Mouse (Mus musculus) CH12.LX (cell line): ENCODE measurements around the gene Lpin2. TPM values are rescaled to one million over a fixed set of nuclear protein-coding genes. Genes with fewer than 3 reads are reported as not detected.

Experiments used
- DNase-seq: peaks from one replicate; pipeline ENCODE4 v3.0.0-alpha.2; 2013; ENCODE audit errors: extremely low read depth
- H3K27ac ChIP-seq: 2 replicates; pipeline ENCODE4 v1.5.1; 2012; ENCODE audit warnings: low read depth, mild to moderate bottlenecking, control low read depth, moderate library complexity; ENCODE audit not compliant: insufficient read depth
- H3K27me3 ChIP-seq: replicated peaks from 2 replicates; pipeline ENCODE3; 2012; ENCODE audit warnings: inconsistent platforms
- H3K36me3 ChIP-seq, 2 experiments: replicated peaks in 1 of 2; 2 replicates each; pipeline versions ENCODE3 to v1.6.1; 2012; ENCODE audit warnings: inconsistent platforms in 1 of 2, low read length in 1 of 2, mild to moderate bottlenecking in 1 of 2, mixed read lengths in 1 of 2, moderate library complexity in 1 of 2; ENCODE audit not compliant: control insufficient read depth in 1 of 2, insufficient read depth in 1 of 2
- H3K4me1 ChIP-seq, 2 experiments: 2 replicates each; pipeline ENCODE4 v1.6.1; 2012; ENCODE audit warnings: inconsistent platforms in 1 of 2, moderate library complexity in 1 of 2; ENCODE audit not compliant: insufficient read depth in 2 of 2, control insufficient read depth in 1 of 2
- H3K4me2 ChIP-seq: 2 replicates; pipeline ENCODE4 v1.6.1; 2012; ENCODE audit warnings: low read depth, mild to moderate bottlenecking, control low read depth; ENCODE audit not compliant: poor library complexity, insufficient read depth, severe bottlenecking
- H3K4me3 ChIP-seq, 3 experiments: fragments of 150-350 bp in 1 of 3; sonication (generic) in 1 of 3; replicated peaks in 1 of 3; 2 replicates each; pipeline versions ENCODE3 to v1.5.1; 2011 to 2012; ENCODE audit warnings: low read depth in 2 of 3, low read length in 2 of 3, mild to moderate bottlenecking in 2 of 3, moderate library complexity in 2 of 3, control low read depth in 1 of 3, improper control_type of control experiment in 1 of 3, inconsistent platforms in 1 of 3, mixed read lengths in 1 of 3; ENCODE audit not compliant: poor library complexity in 1 of 3
- H3K79me2 ChIP-seq: replicated peaks from 2 replicates; pipeline ENCODE4 v1.6.1; 2012; ENCODE audit warnings: mild to moderate bottlenecking, moderate library complexity; ENCODE audit not compliant: control insufficient read depth, poor library complexity, insufficient read depth, severe bottlenecking; ENCODE audit errors: extremely low read depth
- H3K9ac ChIP-seq: 2 replicates; pipeline ENCODE4 v1.6.1; 2012; ENCODE audit warnings: low read depth, mild to moderate bottlenecking, control low read depth, moderate library complexity; ENCODE audit not compliant: insufficient read depth
- H3K9me3 ChIP-seq: replicated peaks from 2 replicates; pipeline ENCODE3; 2012; ENCODE audit warnings: low read length, inconsistent platforms, mixed read lengths
- BHLHE40 ChIP-seq: IDR thresholded peaks from 2 replicates; pipeline ENCODE4 v1.6.1; 2011; ENCODE audit warnings: mild to moderate bottlenecking, low read depth, low read length, improper control_type of control experiment
- CHD1 ChIP-seq: IDR thresholded peaks from 2 replicates; pipeline ENCODE4 v1.6.1; 2012; ENCODE audit warnings: low read depth, low read length, improper control_type of control experiment, inconsistent platforms
- CHD2 ChIP-seq: IDR thresholded peaks from 2 replicates; pipeline ENCODE4 v1.6.1; 2011; ENCODE audit warnings: low read length, improper control_type of control experiment
- ELF1 ChIP-seq: IDR thresholded peaks from 2 replicates; pipeline ENCODE4 v1.6.1; 2014; ENCODE audit warnings: low read depth, mild to moderate bottlenecking, inconsistent platforms, low read length, improper control_type of control experiment
- EP300 ChIP-seq: IDR thresholded peaks from 2 replicates; pipeline ENCODE4 v1.6.1; 2011; ENCODE audit warnings: low read length, improper control_type of control experiment
- HCFC1 ChIP-seq: IDR thresholded peaks from 2 replicates; pipeline ENCODE4 v1.6.1; 2012; ENCODE audit warnings: low read depth, mild to moderate bottlenecking, inconsistent platforms, low read length, improper control_type of control experiment
- IRF4 ChIP-seq: IDR thresholded peaks from 2 replicates; pipeline ENCODE4 v1.6.1; 2014; ENCODE audit warnings: low read depth, mild to moderate bottlenecking, inconsistent platforms, low read length, improper control_type of control experiment
- JUN ChIP-seq: IDR thresholded peaks from 2 replicates; pipeline ENCODE4 v1.6.1; 2011; ENCODE audit warnings: low read depth, mild to moderate bottlenecking, low read length, improper control_type of control experiment, moderate library complexity; ENCODE audit not compliant: insufficient read depth
- JUND ChIP-seq: conservative IDR thresholded peaks from 2 replicates; pipeline ENCODE4 v1.6.1; 2011; ENCODE audit warnings: low read depth, low read length, improper control_type of control experiment
- MAFK ChIP-seq: IDR thresholded peaks from 2 replicates; pipeline ENCODE4 v1.6.1; 2011; ENCODE audit warnings: low read length, improper control_type of control experiment; ENCODE audit not compliant: insufficient replicate concordance
- MAX ChIP-seq: IDR thresholded peaks from 2 replicates; pipeline ENCODE4 v1.6.1; 2011; ENCODE audit warnings: low read length, improper control_type of control experiment
- MAZ ChIP-seq: IDR thresholded peaks from 2 replicates; pipeline ENCODE4 v1.6.1; 2012; ENCODE audit warnings: low read depth, mild to moderate bottlenecking, inconsistent platforms, low read length, improper control_type of control experiment, moderate library complexity
- MEF2A ChIP-seq: IDR thresholded peaks from 2 replicates; pipeline ENCODE4 v1.6.1; 2014; ENCODE audit warnings: low read depth, mild to moderate bottlenecking, inconsistent platforms, low read length, improper control_type of control experiment, borderline replicate concordance
- MXI1 ChIP-seq: IDR thresholded peaks from 2 replicates; pipeline ENCODE4 v1.6.1; 2011; ENCODE audit warnings: mild to moderate bottlenecking, low read depth, low read length, improper control_type of control experiment
- MYC ChIP-seq: IDR thresholded peaks from 2 replicates; pipeline ENCODE4 v1.6.1; 2011; ENCODE audit warnings: low read depth, mild to moderate bottlenecking, improper control_type of control experiment, low read length
- NELFE ChIP-seq: IDR thresholded peaks from 2 replicates; pipeline ENCODE4 v1.6.1; 2011; ENCODE audit warnings: low read depth, low read length, improper control_type of control experiment
- NRF1 ChIP-seq: IDR thresholded peaks from 2 replicates; pipeline ENCODE4 v1.6.1; 2014; ENCODE audit warnings: low read depth, mild to moderate bottlenecking, inconsistent platforms, low read length, improper control_type of control experiment, moderate library complexity
- POLR2A ChIP-seq: IDR thresholded peaks from 2 replicates; pipeline ENCODE4 v1.6.1; 2011; ENCODE audit warnings: low read depth, mild to moderate bottlenecking, improper control_type of control experiment, low read length
- POLR2AphosphoS2 ChIP-seq: IDR thresholded peaks from 2 replicates; pipeline ENCODE4 v1.6.1; 2011; ENCODE audit warnings: low read depth, low read length, improper control_type of control experiment
- RAD21 ChIP-seq: IDR thresholded peaks from 2 replicates; pipeline ENCODE4 v1.6.1; 2011; ENCODE audit warnings: low read depth, mild to moderate bottlenecking, low read length, improper control_type of control experiment, moderate library complexity
- RCOR1 ChIP-seq: conservative IDR thresholded peaks from 2 replicates; pipeline ENCODE4 v1.6.1; 2012; ENCODE audit warnings: low read depth, mild to moderate bottlenecking, inconsistent platforms, low read length, improper control_type of control experiment
- TBP ChIP-seq: conservative IDR thresholded peaks from 2 replicates; pipeline ENCODE4 v1.6.1; 2011; ENCODE audit warnings: low read depth, low read length, improper control_type of control experiment
- TCF12 ChIP-seq: IDR thresholded peaks from 2 replicates; pipeline ENCODE4 v1.6.1; 2014; ENCODE audit warnings: low read depth, mild to moderate bottlenecking, inconsistent platforms, low read length, improper control_type of control experiment
- USF1 ChIP-seq: IDR thresholded peaks from 2 replicates; pipeline ENCODE4 v1.6.1; 2014; ENCODE audit warnings: low read depth, mild to moderate bottlenecking, inconsistent platforms, low read length, improper control_type of control experiment
- ZC3H11A ChIP-seq: IDR thresholded peaks from 2 replicates; pipeline ENCODE4 v1.6.1; 2012; ENCODE audit warnings: low read depth, mild to moderate bottlenecking, inconsistent platforms, low read length, improper control_type of control experiment
- ZKSCAN1 ChIP-seq: IDR thresholded peaks from 2 replicates; pipeline ENCODE4 v1.6.1; 2012; ENCODE audit warnings: low read depth, inconsistent platforms, low read length, improper control_type of control experiment, borderline replicate concordance
- ZMIZ1 ChIP-seq: IDR thresholded peaks from 2 replicates; pipeline ENCODE4 v1.6.1; 2012; ENCODE audit warnings: low read depth, mild to moderate bottlenecking, inconsistent platforms, low read length, improper control_type of control experiment
- ZNF384 ChIP-seq: IDR thresholded peaks from 2 replicates; pipeline ENCODE4 v1.6.1; 2012; ENCODE audit warnings: low read depth, low read length, improper control_type of control experiment, inconsistent platforms
- dilution Hi-C: fragments of 300-500 bp; cut with MboI; formaldehyde crosslinking; loops from 2 replicates; pipeline ENCODE4 v1.14.3; 2020; ENCODE audit warnings: low sequenced_read_pairs; ENCODE audit not compliant: extremely low pct_unique_long_range_greater_than_20kb, extremely low pct_ligation_motif_present
- in situ Hi-C: fragments of 300-500 bp; cut with MboI; formaldehyde crosslinking; loops from 3 replicates; pipeline ENCODE4 v1.14.3; 2019; ENCODE audit warnings: low sequenced_read_pairs, low pct_ligation_motif_present, low pct_unique_long_range_greater_than_20kb, mixed read lengths
- polyA plus RNA-seq: library from polyadenylated mRNA; unstranded; fragments of >175 nt; gene quantifications from 2 replicates; pipeline ENCODE4 v1.2.1, GENCODE M21; 2012; ENCODE audit warnings: low read depth; ENCODE audit not compliant: insufficient read length
- total RNA-seq, 2 experiments: library from RNA; depleted of rRNA; stranded (reverse); fragments of 300-350 nt in 1 of 2; fragments of >200 nt in 1 of 2; gene quantifications; 2 replicates each; pipeline ENCODE4 v1.2.3; 2012 to 2014

The Lpin2 gene
- total and polyA plus RNA-seq, 3 experiments = 25.4 to 31.4 (median 28.1) TPM

DNA sequence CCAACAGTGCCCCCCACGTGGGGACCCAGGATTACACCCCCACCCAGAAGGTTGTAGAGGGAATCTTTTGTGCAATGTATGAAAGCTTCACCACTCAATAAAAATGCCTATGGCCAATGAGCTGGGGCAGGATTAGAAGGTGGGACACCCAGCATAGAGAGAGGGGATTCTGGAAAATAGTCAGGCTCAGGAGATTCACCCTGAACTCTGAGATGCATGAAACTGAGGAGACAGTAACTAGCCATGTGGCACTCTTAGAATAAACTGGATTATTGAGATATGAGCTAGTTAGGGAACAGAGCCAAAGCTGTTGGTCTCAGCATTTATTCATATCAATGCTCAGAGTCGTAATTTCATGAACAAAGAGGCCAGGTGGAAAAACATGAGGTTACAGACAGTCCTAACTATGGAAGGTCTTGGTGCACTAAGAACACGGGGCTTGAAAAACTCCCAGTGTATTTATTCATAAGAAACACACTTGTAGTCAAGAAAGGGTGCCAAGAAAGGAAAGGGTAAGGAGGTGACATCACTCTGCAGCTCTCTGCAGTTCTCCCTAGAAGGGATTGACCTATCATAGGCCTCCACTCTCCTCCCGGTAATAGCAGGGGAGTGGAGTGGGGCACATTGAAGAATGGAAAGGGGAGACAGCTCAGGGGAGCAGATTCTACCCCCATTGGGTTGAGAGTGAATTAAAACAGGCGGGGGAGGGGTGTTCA is 83.1 kb downstream of the Lpin2 start:
- H3K4me1 ChIP-seq = no peaks in the 10 kb centered on the region
- dilution Hi-C loops (no loop called here), in situ Hi-C loops (no loop called here)
- H3K9ac ChIP-seq = no peak overlapping the region
- H3K27me3 ChIP-seq = no peaks in the 10 kb centered on the region
- no peak overlapping the region for H3K4me2 ChIP-seq
- no peak overlapping the region for H3K27ac ChIP-seq
- H3K36me3 ChIP-seq = no peaks in the 10 kb centered on the region
- no peak overlapping the region for H3K4me3 ChIP-seq
- H3K9me3 ChIP-seq = no peaks in the 10 kb centered on the region
- no peak for DNase-seq
- TF ChIP-seq MAX = no peak
- TF ChIP-seq BHLHE40 = no peak
- TF ChIP-seq JUND = no peak
- TF ChIP-seq ELF1 = no peak
- TF ChIP-seq RAD21 = no peak
- no peak for TF ChIP-seq JUN
- no peak for TF ChIP-seq MAFK
- TF ChIP-seq NRF1 = no peak
- TF ChIP-seq TCF12 = no peak
- no peak for TF ChIP-seq MXI1
- TF ChIP-seq POLR2AphosphoS2 = no peak
- TF ChIP-seq HCFC1 = no peak
- TF ChIP-seq MEF2A = no peak
- no peak for TF ChIP-seq MAZ
- no peak for TF ChIP-seq RCOR1
- TF ChIP-seq ZNF384 = no peak
- no peak for TF ChIP-seq ZC3H11A
- TF ChIP-seq CHD1 = no peak
- TF ChIP-seq MYC = no peak
- no peaks in the 10 kb centered on the region for H3K79me2 ChIP-seq

- Histone ChIP-seq H3K4me1 (no peaks in the 10 kb centered on the region), H3K9me3 (no peaks in the 10 kb centered on the region), H3K4me2 (no peak overlapping the region), H3K9ac (no peak overlapping the region), H3K27me3 (no peaks in the 10 kb centered on the region), H3K27ac (no peak overlapping the region), H3K79me2 (no peaks in the 10 kb centered on the region), H3K36me3 (no peaks in the 10 kb centered on the region), H3K4me3 (no peak overlapping the region)
- dilution Hi-C loops = no loop called here
- in situ Hi-C loops = no loop called here
- no peak for DNase-seq
- TF ChIP-seq ZC3H11A (no peak), CHD1 (no peak), MAFK (no peak), BHLHE40 (no peak), TBP (no peak), POLR2A (no peak), ZMIZ1 (no peak), EP300 (no peak), ZKSCAN1 (no peak), ELF1 (no peak), RCOR1 (no peak), IRF4 (no peak), USF1 (no peak), RAD21 (no peak), NELFE (no peak), CHD2 (no peak)
Measured at GRCm38 (mm10) chr17:71267374-71267773, 85.0 kb downstream of the Lpin2 start.
